Mouse (Mus musculus) kidney, adult 8-10 months (tissue): Measurements from ENCODE around the gene Agap1.

Experiments used
- DNase-seq, 2 experiments: peaks; one replicate each; pipeline ENCODE4 v3.0.0; 2022

Gene Agap1

DNA sequence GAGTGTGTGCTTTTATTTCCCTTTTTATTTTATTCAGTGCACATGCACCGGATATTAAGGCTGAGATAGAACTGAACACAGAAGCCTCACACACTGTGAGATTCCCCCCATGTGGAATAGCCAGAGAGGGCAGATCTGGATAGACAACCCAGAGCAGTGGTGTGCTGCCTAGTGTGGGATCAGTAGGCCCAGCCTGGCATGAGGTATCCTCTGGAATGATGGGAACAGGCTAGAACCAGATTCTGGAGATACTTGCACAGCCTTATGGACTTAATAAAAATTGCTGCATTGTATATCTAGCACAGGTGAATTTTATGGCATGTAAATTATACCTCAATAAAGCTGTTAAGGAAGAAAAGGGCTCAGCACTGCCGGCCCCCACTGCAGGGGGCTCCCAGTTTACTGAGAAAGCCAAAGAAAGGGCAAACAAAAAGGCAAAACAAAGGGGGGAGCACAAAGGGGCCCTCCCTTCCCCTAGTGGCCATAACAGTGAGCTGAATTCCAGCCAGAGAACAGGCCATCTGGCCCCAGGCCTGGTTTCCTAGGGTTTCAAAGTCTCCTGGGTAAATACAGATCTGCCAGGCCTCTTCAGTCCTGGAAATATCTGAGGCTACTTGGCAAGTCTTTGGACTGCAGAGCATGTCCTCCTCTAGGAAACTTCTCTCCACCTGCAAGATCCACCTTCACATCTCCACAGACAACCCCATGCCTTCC is 405.6 kb downstream of the Agap1 start:
- peak; percentile 15 to 20 for DNase-seq

DNA sequence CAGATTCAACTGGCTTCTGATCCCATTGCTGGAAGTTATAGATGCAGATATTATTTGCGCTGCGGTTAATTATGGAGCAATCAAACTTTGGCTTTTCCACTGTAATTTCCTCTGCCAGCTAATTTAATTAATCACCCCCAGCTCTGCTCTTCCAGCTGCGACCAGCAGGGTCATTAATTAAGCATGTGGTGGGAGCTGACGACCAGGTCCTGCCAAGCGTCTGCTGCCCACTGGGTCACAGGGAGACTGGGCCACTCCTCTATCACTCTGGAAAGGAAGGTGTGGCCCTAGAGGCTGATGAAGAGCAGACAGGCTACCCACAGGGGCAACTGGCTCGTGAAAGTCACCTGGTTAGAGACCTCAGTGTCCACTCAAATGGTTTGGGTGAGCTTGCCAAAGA is 411.2 kb downstream of the Agap1 start:
- DNase-seq: no peak

DNA sequence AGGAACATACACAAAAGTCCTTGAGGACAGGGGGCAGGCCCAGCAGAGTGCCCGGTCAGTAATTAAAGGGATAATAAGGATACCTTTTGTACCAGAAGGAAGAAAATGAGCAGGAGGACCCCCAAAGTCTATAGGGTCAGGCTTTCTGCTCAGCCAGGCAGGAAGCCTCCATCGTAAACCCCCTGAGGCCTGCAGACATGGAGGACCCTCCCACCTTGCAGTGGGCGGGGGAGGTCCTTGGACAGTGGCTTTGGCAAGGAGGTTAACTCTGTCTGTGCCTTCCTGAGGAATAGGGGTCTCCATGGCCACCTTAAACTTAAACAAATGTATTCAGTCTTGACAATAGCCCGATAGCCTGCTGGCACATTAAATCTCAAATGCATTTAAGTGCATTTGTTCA is 413.2 kb downstream of the Agap1 start:
- DNase-seq: no peak

DNA sequence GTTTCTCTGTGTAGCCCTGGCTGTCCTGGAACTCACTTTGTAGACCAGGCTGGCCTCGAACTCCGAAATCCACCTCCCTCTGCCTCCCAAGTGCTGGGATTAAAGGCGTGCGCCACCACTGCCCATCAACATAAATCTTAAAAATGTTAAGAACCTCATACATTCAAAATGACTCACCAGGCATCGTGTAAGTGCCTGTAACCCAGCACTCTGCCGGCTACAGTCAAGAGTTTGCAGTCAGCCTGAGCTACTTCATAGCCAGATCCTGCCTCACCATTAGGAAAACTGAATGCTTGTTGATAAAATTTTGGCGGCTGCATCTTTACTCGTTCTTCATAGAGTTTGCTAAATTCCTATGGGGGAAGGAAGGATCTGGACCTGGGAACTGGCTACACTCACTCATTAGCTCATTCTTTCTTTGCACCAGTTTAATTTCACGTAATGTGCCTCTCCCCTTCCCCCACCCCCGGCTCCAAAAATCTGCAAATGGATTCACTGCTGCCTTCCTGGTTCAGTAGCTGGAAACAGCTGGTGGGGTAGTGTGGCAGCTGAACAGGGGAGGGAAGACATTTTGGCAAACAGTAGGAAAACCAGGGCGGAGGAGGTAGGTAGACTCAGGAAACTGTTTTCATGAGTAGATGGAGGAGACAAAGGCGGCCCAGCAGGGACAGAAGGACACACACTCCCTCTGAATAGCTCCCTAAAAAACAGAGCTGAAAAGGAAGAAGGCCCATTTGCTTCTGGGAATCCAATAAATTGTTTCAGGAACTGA is 415.7 kb downstream of the Agap1 start:
- DNase-seq: no peak

DNA sequence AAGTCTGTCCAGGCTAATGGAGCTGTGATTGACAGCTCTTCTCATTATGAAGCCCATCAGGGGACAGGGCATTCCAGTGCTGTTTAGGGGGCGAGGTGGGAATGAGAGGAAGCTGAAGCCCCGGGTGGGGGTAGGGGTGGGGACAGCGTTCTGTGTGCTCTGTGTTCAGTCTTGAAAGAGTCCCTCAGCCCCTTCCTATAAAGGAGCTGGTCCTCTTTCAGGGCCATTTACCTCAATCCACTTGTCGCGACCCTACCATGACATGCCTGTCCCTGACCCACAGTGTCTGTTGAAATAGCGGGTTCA is 416.3 kb downstream of the Agap1 start:
- no peak for DNase-seq

DNA sequence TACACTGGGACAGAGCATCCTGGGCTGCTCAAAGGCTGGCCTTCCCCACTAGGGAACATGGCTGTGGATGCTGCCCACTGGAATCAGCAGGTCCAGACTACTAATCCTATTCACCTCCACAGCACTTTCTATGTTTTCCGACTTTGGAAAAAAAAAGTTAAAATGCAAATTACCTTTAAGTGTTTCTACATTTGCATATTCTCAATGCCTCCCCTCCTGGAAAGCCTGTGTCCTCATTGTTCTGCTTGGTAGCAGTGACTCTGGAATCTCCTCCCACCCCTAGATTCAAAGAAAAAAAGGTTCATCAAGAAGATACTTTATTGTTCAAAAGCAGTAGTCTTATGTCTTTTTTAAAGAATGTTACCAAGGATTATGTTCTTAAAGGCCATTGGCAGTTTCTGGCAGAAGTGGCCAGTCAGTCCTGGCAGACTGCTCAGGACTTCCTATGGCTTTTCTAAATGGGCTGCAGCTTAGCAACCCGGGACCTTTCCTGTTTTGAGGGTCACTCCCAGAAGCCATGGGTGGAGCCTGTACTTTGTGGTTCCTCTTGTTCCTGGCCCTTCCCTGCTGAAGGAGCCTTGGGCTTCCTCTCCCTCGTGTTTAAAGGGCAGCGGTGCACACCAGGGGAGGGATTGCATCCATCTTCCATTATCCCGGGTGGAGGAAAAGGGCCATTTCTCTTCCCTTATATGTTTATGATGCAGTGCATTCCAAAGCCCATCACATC is 421.9 kb downstream of the Agap1 start:
- peak; percentile 43 to 44 for DNase-seq

DNA sequence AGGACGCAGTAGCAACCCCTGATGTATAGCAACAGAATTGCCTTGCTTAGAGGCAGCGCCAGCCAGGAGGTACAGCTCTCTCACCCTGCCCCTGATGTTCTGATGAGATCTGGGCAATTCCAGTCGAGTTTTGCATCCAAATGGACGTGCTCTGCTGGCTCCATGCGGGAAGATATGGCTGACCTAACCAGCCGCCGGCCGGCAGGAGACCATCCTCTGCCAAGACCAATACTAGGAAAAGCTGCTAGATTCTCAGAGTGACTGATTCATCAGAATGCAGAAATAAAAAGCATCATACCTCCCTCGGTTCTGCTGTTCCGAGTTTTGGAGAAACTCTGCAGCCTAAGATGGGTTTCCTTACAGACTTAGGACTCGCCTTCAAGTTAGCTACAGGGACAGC is 423.9 kb downstream of the Agap1 start:
- DNase-seq: no peak

DNA sequence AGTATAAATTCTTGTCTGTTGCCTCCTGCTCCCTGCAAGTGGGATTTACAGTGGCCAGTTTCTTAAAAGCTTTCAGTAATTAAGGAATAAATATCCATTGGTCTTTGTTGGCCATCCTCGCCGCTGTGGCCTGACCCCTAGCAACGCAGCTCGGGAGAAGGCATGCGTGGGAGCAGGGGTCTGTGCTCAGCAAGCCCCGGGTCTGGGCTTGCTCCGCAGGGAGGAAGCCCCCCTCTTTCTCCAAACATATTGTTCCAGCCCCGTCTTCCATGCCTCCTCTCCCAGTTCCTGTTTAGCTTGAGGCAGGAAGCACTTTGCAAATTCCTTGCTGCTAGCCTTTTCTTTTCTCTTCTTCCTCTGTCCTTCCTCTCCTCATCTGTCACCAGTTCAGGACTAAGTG is 425.6 kb downstream of the Agap1 start:
- DNase-seq: no peak

DNA sequence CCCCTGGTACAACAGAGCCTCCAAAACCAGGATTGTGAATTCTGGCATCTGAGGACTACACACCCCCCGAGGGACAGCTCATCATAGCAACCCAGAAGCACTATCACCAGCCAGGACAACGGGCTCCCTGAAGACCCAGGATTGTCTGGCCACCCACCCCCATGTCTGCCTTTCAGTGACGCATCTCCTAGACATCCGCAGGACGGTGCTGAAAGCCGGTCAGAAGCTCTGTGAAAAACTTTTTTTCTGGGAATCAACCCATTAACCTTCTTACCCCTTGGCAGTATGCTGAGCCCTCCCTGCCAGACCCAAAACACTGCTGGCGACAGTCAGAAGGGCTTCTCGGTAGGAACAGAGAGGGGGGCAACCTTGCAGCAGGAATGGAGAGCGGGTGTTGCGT is 426.2 kb downstream of the Agap1 start:
- no peak for DNase-seq

DNA sequence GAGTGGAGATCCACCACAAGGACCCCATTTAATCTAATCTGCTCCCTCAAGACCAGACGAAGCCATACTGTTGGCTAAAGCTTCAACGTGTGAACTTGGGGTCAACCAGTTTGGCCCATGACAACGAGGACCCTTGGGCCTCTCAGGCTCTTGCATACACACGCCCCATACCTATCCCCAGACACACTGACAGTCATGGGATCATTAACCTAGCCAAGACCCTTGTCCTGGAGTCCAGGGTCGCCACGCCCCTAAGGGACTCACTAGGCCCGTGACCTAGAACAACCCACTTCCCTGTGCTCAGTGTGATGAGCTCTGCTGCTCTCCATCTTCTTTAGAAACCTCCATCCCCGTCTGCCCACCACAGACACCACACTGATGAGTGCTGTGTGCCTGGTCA is 429.7 kb downstream of the Agap1 start:
- DNase-seq: no peak

DNA sequence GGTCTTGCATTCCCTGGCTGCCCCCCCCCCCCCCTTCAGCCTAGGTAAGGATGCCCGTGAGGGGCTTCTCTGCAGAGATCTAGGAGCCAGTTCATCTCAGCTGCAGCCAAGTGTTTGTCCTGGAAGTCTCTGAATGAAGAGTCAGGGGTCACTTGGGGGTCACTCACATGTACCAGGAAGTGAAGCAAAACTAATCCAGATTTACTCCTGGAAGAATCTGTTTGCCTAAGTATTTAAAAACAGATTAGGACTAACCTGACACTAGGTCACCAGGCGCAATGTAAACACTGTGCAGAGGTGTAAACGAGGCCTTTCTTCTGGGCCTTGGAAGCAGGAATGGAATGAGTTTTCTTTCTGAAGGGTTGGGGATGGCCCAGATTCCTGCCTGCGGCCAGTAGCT is 431.1 kb downstream of the Agap1 start:
- DNase-seq: no peak

DNA sequence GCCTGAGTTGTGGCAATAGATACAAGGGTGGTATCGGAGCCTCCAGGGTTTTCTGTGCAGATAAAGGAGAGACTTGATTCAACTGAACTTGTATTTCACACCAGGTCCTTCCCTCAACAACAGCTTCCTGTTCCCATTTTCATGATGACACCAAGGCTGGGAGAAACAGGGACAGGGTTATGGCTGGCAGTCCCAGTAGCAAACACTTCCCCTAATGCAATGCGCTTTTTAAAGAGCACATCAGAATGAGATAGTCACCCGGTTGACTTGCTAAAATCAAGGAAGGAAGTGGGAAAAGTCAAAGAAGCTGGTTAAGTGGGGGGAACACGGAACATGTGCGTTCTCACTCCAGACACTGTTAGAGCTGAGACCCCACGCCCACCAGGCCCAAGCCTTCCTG is 436.8 kb downstream of the Agap1 start:
- no peak for DNase-seq

DNA sequence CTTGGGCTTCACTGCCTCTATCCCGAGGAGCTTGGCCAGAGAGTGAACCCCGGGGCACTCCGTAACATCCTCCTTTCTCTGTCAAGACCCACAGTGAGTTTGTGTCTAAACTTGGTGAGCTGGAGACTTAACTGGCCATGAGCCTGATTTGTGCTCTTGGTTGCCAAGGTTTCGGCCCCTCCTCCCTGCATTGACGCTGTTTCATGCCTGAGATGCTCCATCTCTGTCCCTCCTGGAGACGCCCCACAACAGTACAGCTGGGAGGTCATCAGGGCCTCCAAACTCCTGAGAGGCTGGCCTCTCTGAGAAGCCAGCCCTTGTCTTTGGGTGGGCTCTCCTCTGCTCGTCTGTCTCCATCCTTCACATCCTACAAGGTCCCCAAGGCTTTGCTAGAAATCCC is 437.7 kb downstream of the Agap1 start:
- DNase-seq: no peak

DNA sequence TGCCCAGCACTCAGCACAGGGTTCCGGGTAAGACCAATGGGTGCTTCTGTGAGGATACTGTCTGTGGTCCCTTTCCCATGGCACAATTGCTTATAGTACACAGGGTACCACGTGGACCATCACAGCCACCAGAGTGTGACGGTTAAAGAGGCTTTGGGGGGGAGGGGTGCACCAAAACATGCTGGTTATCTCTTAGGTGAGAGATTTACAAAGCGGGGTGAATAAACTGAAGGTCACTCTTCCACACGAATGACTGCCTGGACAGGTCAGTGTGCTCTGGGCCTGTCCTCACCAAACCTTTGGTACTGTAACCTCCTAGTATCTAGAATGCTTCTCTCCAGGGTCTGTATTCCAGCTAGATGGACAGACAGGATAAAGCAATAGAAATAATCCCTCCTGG is 441.2 kb downstream of the Agap1 start:
- peak; percentile 16 to 33 for DNase-seq

DNA sequence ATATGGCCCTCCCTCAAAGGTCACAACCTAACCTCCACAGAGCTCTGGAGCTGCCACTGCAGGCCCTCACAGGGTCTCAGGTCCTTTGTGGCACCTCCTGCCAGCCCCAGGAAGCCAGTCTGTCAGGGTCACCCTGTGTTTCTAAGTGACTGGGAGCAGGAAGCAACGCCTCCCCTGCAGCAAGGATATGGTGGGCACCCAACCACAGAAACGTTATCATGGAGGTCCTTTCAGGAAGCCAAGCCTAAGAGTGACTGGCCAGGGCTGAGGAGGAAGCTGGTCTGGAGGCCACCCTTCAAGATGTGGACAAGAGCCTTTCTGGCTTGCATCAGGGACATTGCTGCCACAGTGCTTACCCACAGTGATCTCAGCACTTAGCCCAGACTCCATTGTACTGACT is 444.4 kb downstream of the Agap1 start:
- no peak for DNase-seq

DNA sequence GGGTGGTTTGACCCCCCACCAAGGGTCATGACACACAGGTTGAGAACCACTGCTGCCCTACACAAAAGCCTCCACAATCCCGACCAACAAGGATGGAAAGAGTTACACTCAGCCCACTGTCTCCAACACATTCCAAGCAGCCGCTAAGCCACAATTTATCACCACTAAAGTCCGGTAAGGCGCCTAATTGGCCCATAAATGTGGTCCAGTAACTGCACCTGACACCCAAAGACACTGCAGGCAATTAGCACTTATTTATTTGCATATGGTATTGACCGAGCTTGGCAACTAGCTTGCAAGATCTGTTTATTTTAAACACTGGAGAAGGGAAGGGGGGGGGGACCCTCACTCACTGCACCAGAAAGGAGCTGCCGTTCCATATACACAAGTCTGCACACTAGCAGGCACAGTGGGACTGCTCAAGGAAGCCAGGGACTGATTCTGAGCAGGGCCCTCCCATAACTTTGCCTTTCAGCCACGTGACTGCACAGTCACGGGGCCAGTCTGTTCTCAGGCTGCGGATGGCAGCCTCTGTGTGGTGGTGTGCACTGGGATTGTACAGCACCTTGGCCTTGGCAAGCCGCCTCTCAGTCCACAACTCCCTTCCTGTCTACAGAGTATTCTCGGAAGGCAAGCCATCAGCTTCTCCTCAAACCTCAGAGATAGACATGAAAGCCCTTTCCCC is 445.3 kb downstream of the Agap1 start:
- DNase-seq: peak in 1 of 2 experiments; percentile 54

DNA sequence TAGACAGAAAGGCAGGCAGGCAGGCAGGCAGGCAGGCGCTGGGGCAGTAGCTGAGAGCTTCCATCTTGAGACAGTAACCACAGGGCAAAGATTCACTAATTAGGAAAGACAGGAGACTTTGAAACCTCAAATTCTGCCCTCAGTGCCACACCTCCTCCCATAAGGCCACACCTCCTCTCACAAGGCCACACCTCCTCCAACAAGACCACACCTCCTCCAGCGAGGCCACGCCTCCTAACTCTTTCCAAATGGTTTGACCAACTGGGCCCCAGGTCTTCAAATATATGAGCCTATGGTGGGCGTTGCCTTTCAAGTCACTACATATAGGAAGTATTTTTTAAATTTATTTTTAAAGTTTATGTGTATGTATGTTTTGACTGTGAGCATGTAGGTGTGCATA is 446.8 kb downstream of the Agap1 start:
- peak in 1 of 2 experiments; percentile 17 for DNase-seq

DNA sequence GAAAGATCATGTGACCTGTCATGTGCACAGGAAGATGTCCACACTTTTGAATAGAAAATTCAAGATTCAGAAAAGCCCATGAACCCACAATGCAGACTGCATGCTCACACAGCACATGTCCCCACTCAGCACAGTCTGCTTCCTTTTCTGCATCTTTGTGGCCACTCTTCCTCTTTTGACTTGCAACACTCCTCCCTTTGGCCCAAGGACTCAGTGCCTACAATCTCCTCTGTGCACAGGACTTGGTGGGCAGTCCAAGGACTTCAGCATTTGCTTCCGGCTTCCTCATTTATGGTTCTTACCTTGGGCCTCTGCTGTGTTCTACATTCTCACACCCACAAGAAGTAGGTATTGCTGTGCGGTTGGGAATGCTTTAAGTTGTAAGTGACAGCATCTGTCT is 447.6 kb downstream of the Agap1 start:
- no peak for DNase-seq

DNA sequence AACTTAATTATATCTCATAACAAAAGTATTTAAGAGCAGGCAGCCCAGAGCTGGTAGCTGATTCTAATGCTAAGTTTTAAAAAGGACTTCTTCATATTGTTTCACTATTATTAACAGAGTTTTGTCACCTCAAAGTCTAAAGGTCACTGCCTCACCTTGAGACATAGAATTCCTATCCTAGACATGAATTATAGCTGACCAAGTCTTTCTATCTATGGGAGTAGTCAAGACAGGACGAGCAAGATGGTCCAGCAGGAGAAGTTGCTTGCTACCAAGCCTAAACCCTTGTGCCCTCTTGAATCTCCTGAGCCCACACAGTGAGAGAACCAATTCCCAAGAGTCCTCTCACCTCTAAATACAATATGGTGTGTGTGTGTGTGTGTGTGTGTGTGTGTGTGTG is 448.0 kb downstream of the Agap1 start:
- no peak for DNase-seq

DNA sequence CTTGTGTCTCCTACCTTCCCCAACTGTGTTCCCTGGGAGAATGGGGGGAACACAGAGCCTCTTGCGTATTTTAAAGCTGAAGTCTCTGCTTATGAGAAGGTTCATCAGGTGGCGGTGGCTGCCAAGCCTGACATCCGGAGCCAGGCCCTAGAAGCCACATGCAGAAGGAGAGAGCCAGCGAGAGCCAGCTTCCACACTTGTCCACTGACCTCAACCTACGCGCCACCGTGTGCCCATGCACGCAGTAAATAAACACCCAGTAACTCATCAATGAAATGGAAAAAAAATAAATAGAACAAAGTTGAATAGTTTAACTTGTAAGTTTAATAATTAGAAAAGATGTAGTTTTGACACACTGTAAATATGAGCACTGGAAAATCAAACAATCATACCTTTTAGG is 455.2 kb downstream of the Agap1 start:
- no peak for DNase-seq

DNA sequence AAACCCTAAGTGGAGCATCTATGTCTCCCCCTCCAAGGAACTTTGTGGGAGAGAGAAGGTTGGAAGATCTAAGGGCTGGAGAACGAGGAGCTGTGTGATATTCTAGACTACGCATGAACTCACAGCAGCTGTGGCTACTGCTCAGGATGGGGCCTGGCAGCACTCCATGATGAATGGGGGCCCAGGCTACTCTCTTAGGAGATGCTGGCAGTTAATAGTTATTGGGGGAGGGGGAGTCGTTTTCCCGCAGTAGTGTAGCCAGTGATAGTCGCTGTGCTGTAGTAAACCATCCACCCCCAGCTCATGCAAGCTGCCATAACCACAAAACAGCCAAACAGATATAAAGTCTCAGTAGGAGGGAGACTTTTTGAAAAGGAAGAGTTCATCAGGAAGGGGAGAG is 457.8 kb downstream of the Agap1 start:
- DNase-seq: no peak

DNA sequence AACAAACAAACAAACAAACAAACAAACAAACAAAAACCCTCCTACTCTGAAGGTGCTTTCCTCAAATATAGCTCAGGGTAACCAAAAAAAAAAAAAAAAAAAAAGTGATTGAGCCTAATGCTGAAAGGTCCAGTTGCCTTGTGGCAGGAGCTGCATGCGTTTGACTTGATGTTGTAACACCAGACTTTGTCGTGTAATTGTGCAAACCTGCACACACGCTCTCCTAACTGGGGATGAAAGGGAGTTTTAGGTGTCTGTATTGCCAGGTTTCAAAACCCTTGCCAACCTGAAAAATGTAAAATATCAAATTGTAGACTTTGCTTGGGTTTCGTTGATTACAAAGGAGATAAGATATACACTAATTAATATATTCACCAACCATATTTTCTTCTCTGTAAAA is 459.0 kb downstream of the Agap1 start:
- DNase-seq: no peak

DNA sequence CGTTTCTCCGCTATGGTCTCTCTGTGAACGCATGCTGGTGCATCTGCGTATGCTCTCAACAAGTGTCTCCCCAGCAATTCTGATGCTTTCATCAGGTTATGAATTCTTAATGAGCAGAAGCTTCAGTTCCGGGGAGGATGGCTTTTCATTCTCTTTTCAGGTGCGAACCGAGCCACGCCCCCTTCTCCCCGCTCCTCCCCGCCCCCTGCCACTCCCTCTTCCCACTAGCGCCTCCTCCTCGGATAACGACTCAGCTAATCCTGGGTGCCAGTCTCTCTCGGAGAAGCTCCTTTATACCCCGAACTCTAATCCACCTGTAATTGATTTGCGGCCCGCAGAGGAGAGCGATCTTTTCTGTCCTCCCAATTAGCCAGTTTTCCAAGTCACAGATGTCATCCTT is 463.5 kb downstream of the Agap1 start:
- DNase-seq: no peak

DNA sequence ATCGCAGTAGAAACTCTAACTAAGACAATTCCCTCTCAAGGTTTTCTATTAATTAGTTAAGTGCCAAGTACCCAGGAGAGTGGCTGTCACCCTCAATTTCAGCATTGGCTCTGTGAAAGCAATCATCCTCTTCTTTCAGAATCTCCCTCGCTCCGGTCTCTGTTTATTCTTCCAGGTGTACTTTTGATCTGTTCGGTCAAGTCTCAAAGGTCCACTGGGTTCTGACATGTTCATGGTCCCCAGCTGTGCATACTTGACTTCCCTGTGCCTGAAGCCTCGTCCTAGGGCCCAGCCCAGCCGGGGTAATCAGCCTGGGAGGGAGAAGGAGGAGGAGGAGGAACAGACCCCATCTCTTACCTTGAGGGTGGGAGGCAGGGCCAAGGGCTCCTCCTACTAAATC is 464.6 kb downstream of the Agap1 start:
- peak in 1 of 2 experiments; percentile 39 for DNase-seq
